Mouse (Mus musculus): ENCODE measurements around the gene St7l. TPM values are rescaled to one million over a fixed set of nuclear protein-coding genes. Genes with fewer than 3 reads are reported as not detected.

The St7l gene
- polyA plus RNA-seq, 1 experiment from 2014 or later: 39.7 TPM

GRCm38 (mm10) chr3:104820426-104820825 is 43.4 kb upstream of the St7l start:
- no peaks in the 10 kb centered on the region for H3K27me3 ChIP-seq (ENCODE audit: control insufficient read depth, insufficient read depth, low read length)
- H3K4me3 ChIP-seq (ENCODE audit: low read depth, low read length): no peak overlapping the region
- no peak for DNase-seq (ENCODE audit: low spot score)
- no peak overlapping the region for H3K9ac ChIP-seq (replicated peaks; ENCODE audit: low read length)
- no peaks in the 10 kb centered on the region for H3K9me3 ChIP-seq (replicated peaks; ENCODE audit: control insufficient read depth, low read length)
- ATAC-seq (replicated peaks; ENCODE audit: insufficient number of reproducible peaks, low FRiP score, low TSS enrichment, low read depth): no peak
- WGBS: 53% methylated on average over 1 of the region's 1 CpGs
- H3K4me1 ChIP-seq (ENCODE audit: control insufficient read depth, insufficient read depth, low read length): no peaks in the 10 kb centered on the region
- no peak overlapping the region for H3K27ac ChIP-seq (replicated peaks; ENCODE audit: low read depth, low read length)
- no peak overlapping the region for H3K4me2 ChIP-seq (ENCODE audit: low read depth, low read length)
- no peaks in the 10 kb centered on the region for H3K36me3 ChIP-seq (replicated peaks; ENCODE audit: control insufficient read depth, insufficient read depth, low read depth, low read length)

DNA sequence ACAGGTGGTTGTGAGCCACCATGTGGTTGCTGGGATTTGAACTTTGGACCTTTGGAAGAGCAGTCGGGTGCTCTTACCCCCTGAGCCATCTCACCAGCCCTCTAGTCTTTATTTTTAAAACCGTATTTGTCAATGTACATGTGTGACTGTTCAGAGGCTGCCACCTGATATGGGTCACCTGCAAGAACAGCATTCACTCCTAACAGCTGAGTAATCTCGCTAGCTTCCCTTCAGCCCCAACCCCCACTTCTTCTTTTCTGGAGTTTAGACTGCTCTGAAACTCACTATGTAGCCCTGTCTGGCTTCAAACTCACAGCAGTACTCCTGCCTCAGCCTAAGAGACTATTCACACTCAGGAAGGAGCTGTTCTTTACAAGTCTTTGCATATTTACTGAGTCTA is 41.4 kb upstream of the St7l start:
- DNase-seq (ENCODE audit: low spot score) (no peak), ATAC-seq (replicated peaks; ENCODE audit: insufficient number of reproducible peaks, low FRiP score, low TSS enrichment, low read depth) (no peak)
- H3K9ac ChIP-seq (replicated peaks; ENCODE audit: low read length): no peak overlapping the region
- no peak overlapping the region for H3K27ac ChIP-seq (replicated peaks; ENCODE audit: low read depth, low read length)
- H3K4me1 ChIP-seq (ENCODE audit: control insufficient read depth, insufficient read depth, low read length): no peaks in the 10 kb centered on the region
- no peak overlapping the region for H3K4me2 ChIP-seq (ENCODE audit: low read depth, low read length)
- H3K4me3 ChIP-seq (ENCODE audit: low read depth, low read length): no peak overlapping the region
- H3K27me3 ChIP-seq (ENCODE audit: control insufficient read depth, insufficient read depth, low read length): no peaks in the 10 kb centered on the region
- H3K36me3 ChIP-seq (replicated peaks; ENCODE audit: control insufficient read depth, insufficient read depth, low read depth, low read length): no peaks in the 10 kb centered on the region
- 88% methylated on average over 3 of the region's 3 CpGs for WGBS
- H3K9me3 ChIP-seq (replicated peaks; ENCODE audit: control insufficient read depth, low read length): no peaks in the 10 kb centered on the region

DNA sequence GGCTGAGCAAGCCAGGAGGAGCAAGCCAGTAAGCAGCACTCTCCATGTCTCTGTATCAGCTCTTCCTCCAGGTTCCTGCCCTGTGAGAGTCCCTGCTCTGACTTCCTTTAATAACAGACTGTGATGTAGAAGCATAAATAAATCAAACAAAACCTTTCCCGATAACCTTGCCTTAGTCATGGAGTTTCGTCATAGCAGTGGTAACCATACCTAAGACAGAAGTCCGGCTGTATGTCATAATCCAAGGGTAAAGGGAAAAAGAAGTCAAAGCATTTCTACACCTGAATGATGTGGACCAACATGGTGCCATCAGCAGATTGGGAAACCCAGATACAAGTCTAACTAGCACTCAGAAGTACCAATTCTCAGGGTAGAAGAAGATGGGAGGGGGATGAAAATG is 28.0 kb upstream of the St7l start:
- no peak for DNase-seq (ENCODE audit: low spot score)
- Histone ChIP-seq H3K4me2 (ENCODE audit: low read depth, low read length) (no peak overlapping the region), H3K4me3 (ENCODE audit: low read depth, low read length) (no peak overlapping the region), H3K27me3 (ENCODE audit: control insufficient read depth, insufficient read depth, low read length) (no peaks in the 10 kb centered on the region), H3K27ac (replicated peaks; ENCODE audit: low read depth, low read length) (no peak overlapping the region), H3K9me3 (replicated peaks; ENCODE audit: control insufficient read depth, low read length) (no peaks in the 10 kb centered on the region), H3K36me3 (replicated peaks; ENCODE audit: control insufficient read depth, insufficient read depth, low read depth, low read length) (peaks cover 2% of the 10 kb centered on the region; the same call in 1 of the 2 replicates), H3K4me1 (ENCODE audit: control insufficient read depth, insufficient read depth, low read length) (no peaks in the 10 kb centered on the region), H3K9ac (replicated peaks; ENCODE audit: low read length) (no peak overlapping the region)
- no peak for ATAC-seq (replicated peaks; ENCODE audit: insufficient number of reproducible peaks, low FRiP score, low TSS enrichment, low read depth)
- WGBS: 96% methylated on average over 3 of the region's 3 CpGs

- H3K9ac ChIP-seq (replicated peaks; ENCODE audit: low read length): no peak overlapping the region
- no peak for DNase-seq (ENCODE audit: low spot score)
- H3K27ac ChIP-seq (replicated peaks; ENCODE audit: low read depth, low read length): no peak overlapping the region
- H3K4me3 ChIP-seq (ENCODE audit: low read depth, low read length): no peak overlapping the region
- H3K36me3 ChIP-seq (replicated peaks; ENCODE audit: control insufficient read depth, insufficient read depth, low read depth, low read length): peaks cover 3% of the 10 kb centered on the region
- ATAC-seq (replicated peaks; ENCODE audit: insufficient number of reproducible peaks, low FRiP score, low TSS enrichment, low read depth): no peak
- WGBS: 95% methylated on average over 5 of the region's 5 CpGs
- no peaks in the 10 kb centered on the region for H3K27me3 ChIP-seq (ENCODE audit: control insufficient read depth, insufficient read depth, low read length)
- H3K4me1 ChIP-seq (ENCODE audit: control insufficient read depth, insufficient read depth, low read length): no peaks in the 10 kb centered on the region
- H3K4me2 ChIP-seq (ENCODE audit: low read depth, low read length): no peak overlapping the region
- H3K9me3 ChIP-seq (replicated peaks; ENCODE audit: control insufficient read depth, low read length): no peaks in the 10 kb centered on the region
Measured at GRCm38 (mm10) chr3:104841049-104841448, 22.8 kb upstream of the St7l start.

- Histone ChIP-seq H3K9me3 (replicated peaks; ENCODE audit: control insufficient read depth, low read length) (no peaks in the 10 kb centered on the region), H3K4me1 (ENCODE audit: control insufficient read depth, insufficient read depth, low read length) (no peaks in the 10 kb centered on the region), H3K4me2 (ENCODE audit: low read depth, low read length) (no peak overlapping the region), H3K9ac (replicated peaks; ENCODE audit: low read length) (no peak overlapping the region), H3K4me3 (ENCODE audit: low read depth, low read length) (no peak overlapping the region), H3K27me3 (ENCODE audit: control insufficient read depth, insufficient read depth, low read length) (no peaks in the 10 kb centered on the region), H3K36me3 (replicated peaks; ENCODE audit: control insufficient read depth, insufficient read depth, low read depth, low read length) (peaks cover 3% of the 10 kb centered on the region), H3K27ac (replicated peaks; ENCODE audit: low read depth, low read length) (no peak overlapping the region)
- 92% methylated on average over 4 of the region's 4 CpGs for WGBS
- DNase-seq (ENCODE audit: low spot score): no peak
- no peak for ATAC-seq (replicated peaks; ENCODE audit: insufficient number of reproducible peaks, low FRiP score, low TSS enrichment, low read depth)
Measured at GRCm38 (mm10) chr3:104846601-104847000, 17.2 kb upstream of the St7l start.

DNA sequence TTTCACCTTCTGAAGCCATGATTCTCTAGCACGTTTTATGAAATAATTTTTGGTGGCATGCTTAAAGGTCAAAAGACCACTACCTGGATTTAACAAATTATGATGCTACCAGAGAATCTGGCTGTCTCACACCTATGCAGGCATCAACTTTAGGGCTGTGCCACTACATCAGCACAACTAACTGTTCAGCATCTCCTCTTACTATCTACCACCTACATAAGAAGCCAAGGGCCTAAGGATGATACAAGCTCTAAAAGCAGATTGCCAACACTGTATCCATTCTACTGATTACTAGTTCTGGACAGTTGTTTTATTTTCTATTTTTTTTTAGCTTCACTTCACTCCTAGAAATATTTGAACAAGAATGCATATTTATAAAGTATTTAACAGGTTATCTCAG is 9.3 kb upstream of the St7l start:
- no peaks in the 10 kb centered on the region for H3K36me3 ChIP-seq (replicated peaks; ENCODE audit: control insufficient read depth, insufficient read depth, low read depth, low read length)
- no peak for ATAC-seq (replicated peaks; ENCODE audit: insufficient number of reproducible peaks, low FRiP score, low TSS enrichment, low read depth)
- H3K4me2 ChIP-seq (ENCODE audit: low read depth, low read length): no peak overlapping the region
- no peak for DNase-seq (ENCODE audit: low spot score)
- no peaks in the 10 kb centered on the region for H3K9me3 ChIP-seq (replicated peaks; ENCODE audit: control insufficient read depth, low read length)
- H3K4me3 ChIP-seq (ENCODE audit: low read depth, low read length): no peak overlapping the region
- WGBS: 87% methylated on average over 1 of the region's 1 CpGs
- no peaks in the 10 kb centered on the region for H3K27me3 ChIP-seq (ENCODE audit: control insufficient read depth, insufficient read depth, low read length)
- H3K4me1 ChIP-seq (ENCODE audit: control insufficient read depth, insufficient read depth, low read length): no peaks in the 10 kb centered on the region
- no peak overlapping the region for H3K9ac ChIP-seq (replicated peaks; ENCODE audit: low read length)
- H3K27ac ChIP-seq (replicated peaks; ENCODE audit: low read depth, low read length): no peak overlapping the region

- Histone ChIP-seq H3K36me3 (replicated peaks; ENCODE audit: control insufficient read depth, insufficient read depth, low read depth, low read length) (no peaks in the 10 kb centered on the region), H3K27me3 (ENCODE audit: control insufficient read depth, insufficient read depth, low read length) (no peaks in the 10 kb centered on the region), H3K4me3 (ENCODE audit: low read depth, low read length) (no peak overlapping the region), H3K9ac (replicated peaks; ENCODE audit: low read length) (no peak overlapping the region), H3K4me2 (ENCODE audit: low read depth, low read length) (no peak overlapping the region), H3K9me3 (replicated peaks; ENCODE audit: control insufficient read depth, low read length) (no peaks in the 10 kb centered on the region), H3K4me1 (ENCODE audit: control insufficient read depth, insufficient read depth, low read length) (no peaks in the 10 kb centered on the region), H3K27ac (replicated peaks; ENCODE audit: low read depth, low read length) (no peak overlapping the region)
- ATAC-seq (replicated peaks; ENCODE audit: insufficient number of reproducible peaks, low FRiP score, low TSS enrichment, low read depth): no peak
- DNase-seq (ENCODE audit: low spot score): no peak
Measured at GRCm38 (mm10) chr3:104854866-104855265, 8.9 kb upstream of the St7l start.

GRCm38 (mm10) chr3:104856106-104856505 is 7.7 kb upstream of the St7l start:
- H3K27me3 ChIP-seq (ENCODE audit: control insufficient read depth, insufficient read depth, low read length): no peaks in the 10 kb centered on the region
- no peaks in the 10 kb centered on the region for H3K9me3 ChIP-seq (replicated peaks; ENCODE audit: control insufficient read depth, low read length)
- no peak for ATAC-seq (replicated peaks; ENCODE audit: insufficient number of reproducible peaks, low FRiP score, low TSS enrichment, low read depth)
- no peak overlapping the region for H3K27ac ChIP-seq (replicated peaks; ENCODE audit: low read depth, low read length)
- no peak overlapping the region for H3K4me2 ChIP-seq (ENCODE audit: low read depth, low read length)
- WGBS: 85% methylated on average over 1 of the region's 1 CpGs
- H3K4me3 ChIP-seq (ENCODE audit: low read depth, low read length): no peak overlapping the region
- no peaks in the 10 kb centered on the region for H3K4me1 ChIP-seq (ENCODE audit: control insufficient read depth, insufficient read depth, low read length)
- H3K9ac ChIP-seq (replicated peaks; ENCODE audit: low read length): no peak overlapping the region
- H3K36me3 ChIP-seq (replicated peaks; ENCODE audit: control insufficient read depth, insufficient read depth, low read depth, low read length): no peaks in the 10 kb centered on the region
- DNase-seq (ENCODE audit: low spot score): no peak
